Mouse (Mus musculus) bone marrow, adult 2 months (tissue): ENCODE measurements around the gene Gm14214.

ENCODE experiments used
- CTCF ChIP-seq: fragments of 200-500 bp; IDR thresholded peaks from 2 replicates; pipeline ENCODE4 v1.5.1; 2011; ENCODE audit warnings: low read length, control low read depth; ENCODE audit not compliant: control insufficient read depth, insufficient read depth
- POLR2A ChIP-seq: fragments of 200-500 bp; IDR thresholded peaks from 2 replicates; pipeline ENCODE4 v1.6.1; 2011; ENCODE audit warnings: low read depth, mild to moderate bottlenecking, control low read depth, low read length, borderline replicate concordance; ENCODE audit not compliant: control insufficient read depth

DNA sequence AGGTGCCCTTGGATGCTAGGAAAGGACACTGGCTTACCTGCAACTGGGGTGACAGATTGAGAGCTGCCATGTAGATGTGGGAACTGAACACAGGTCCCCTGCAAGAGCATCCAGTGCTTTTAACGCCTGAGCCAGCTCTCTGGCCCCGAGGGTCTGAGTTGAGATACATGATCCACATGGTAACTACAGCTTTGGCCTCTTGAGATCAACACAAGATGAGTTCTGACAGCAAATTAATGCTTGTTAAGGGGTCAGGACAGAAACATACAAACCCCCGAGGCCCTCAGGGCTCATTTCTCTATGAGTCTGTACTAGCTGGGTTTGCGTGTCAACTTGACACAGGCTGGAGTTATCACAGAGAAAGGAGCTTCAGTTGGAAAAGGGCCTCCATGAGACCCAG, 25.9 kb downstream of the Gm14214 start:
- TF ChIP-seq POLR2A = no peak
- TF ChIP-seq CTCF = no peak
